Mouse (Mus musculus) liver, embryonic 12.5 days (tissue): Measurements from ENCODE around the gene Parp6. TPM values are rescaled to one million over a fixed set of nuclear protein-coding genes. Genes with fewer than 3 reads are reported as not detected.

ENCODE experiments used
- ATAC-seq: fragments of 200-750 bp; cut with Nextera tagmentation; 2 replicates; pipeline ENCODE4 v1.8.0; 2017; ENCODE audit warnings: moderate number of reproducible peaks, mild to moderate bottlenecking, moderate library complexity
- H3K27ac ChIP-seq: fragments of 300-500 bp; sonication (generic); 2 replicates; pipeline ENCODE4 v1.5.1; 2016; ENCODE audit warnings: mild to moderate bottlenecking
- H3K27me3 ChIP-seq: fragments of 300-500 bp; sonication (generic); replicated peaks from 2 replicates; pipeline ENCODE4 v1.6.1; 2016; ENCODE audit warnings: mild to moderate bottlenecking, moderate library complexity
- H3K36me3 ChIP-seq: fragments of 300-500 bp; sonication (generic); 2 replicates; pipeline ENCODE4 v1.6.1; 2016; ENCODE audit warnings: mild to moderate bottlenecking, moderate library complexity
- H3K4me1 ChIP-seq: fragments of 300-500 bp; sonication (generic); 2 replicates; pipeline ENCODE4 v1.6.1; 2016
- H3K4me2 ChIP-seq: fragments of 300-500 bp; sonication (generic); 2 replicates; pipeline ENCODE4 v1.6.1; 2016; ENCODE audit warnings: mild to moderate bottlenecking, moderate library complexity
- H3K4me3 ChIP-seq: fragments of 300-500 bp; sonication (generic); 2 replicates; pipeline ENCODE4 v1.5.1; 2016; ENCODE audit warnings: mild to moderate bottlenecking, moderate library complexity
- H3K9ac ChIP-seq: fragments of 300-500 bp; sonication (generic); 2 replicates; pipeline ENCODE4 v1.6.1; 2016; ENCODE audit warnings: mild to moderate bottlenecking, moderate library complexity
- H3K9me3 ChIP-seq: fragments of 300-500 bp; sonication (generic); replicated peaks from 2 replicates; pipeline ENCODE4 v1.6.1; 2016; ENCODE audit warnings: mild to moderate bottlenecking, moderate library complexity
- WGBS: fragments of 180-500 bp; shearing (Covaris S2); methylation state at CpG from one replicate; pipeline ENCODE4 v1.1.7; 2016; ENCODE audit not compliant: insufficient replicate concordance; 5-methylcytosine and 5-hydroxymethylcytosine counted together
- polyA plus RNA-seq: library from polyadenylated mRNA; unstranded; fragments of >200 nt; fragmentation: Nextera tagmentation; extraction: Ambion mirVana; gene quantifications from 2 replicates; pipeline ENCODE4 v1.2.1, GENCODE M21; 2016

The Parp6 gene
- polyA plus RNA-seq, 1 experiment from 2014 or later = 7.5 TPM

GRCm38 (mm10) chr9:59610950-59611349 lies 6.1 kb upstream of the Parp6 start:
- no peak overlapping the region for H3K9ac ChIP-seq
- H3K27me3 ChIP-seq = peaks cover 32% of the 10 kb centered on the region
- H3K4me3 ChIP-seq = no peak overlapping the region
- no peaks in the 10 kb centered on the region for H3K4me1 ChIP-seq
- WGBS = 61% methylated on average over 2 of the region's 2 CpGs
- no peak for ATAC-seq
- H3K4me2 ChIP-seq = no peak overlapping the region
- H3K27ac ChIP-seq = no peak overlapping the region
- no peaks in the 10 kb centered on the region for H3K9me3 ChIP-seq
- H3K36me3 ChIP-seq = no peaks in the 10 kb centered on the region

- H3K36me3 ChIP-seq = no peaks in the 10 kb centered on the region
- H3K27ac ChIP-seq = no peak overlapping the region
- no peaks in the 10 kb centered on the region for H3K9me3 ChIP-seq
- peaks cover 12% of the 10 kb centered on the region for H3K27me3 ChIP-seq
- H3K4me2 ChIP-seq = no peak overlapping the region
- H3K9ac ChIP-seq = no peak overlapping the region
- WGBS = 84% methylated on average over 2 of the region's 2 CpGs
- ATAC-seq = no peak
- peaks cover 15% of the 10 kb centered on the region for H3K4me1 ChIP-seq
- H3K4me3 ChIP-seq = no peak overlapping the region
These were observed 1.3 kb upstream of the Parp6 start for GRCm38 (mm10) chr9:59615797-59616196.

- ATAC-seq = no peak; the same call in 1 of the 2 replicates
- Histone ChIP-seq H3K4me3 (peak overlapping the region; percentile 80), H3K36me3 (peaks cover 3% of the 10 kb centered on the region; the same call in 1 of the 2 replicates), H3K4me2 (peak overlapping the region; percentile 86), H3K27me3 (peaks cover 5% of the 10 kb centered on the region; the same call in 1 of the 2 replicates), H3K4me1 (peaks cover 15% of the 10 kb centered on the region), H3K9me3 (no peaks in the 10 kb centered on the region), H3K9ac (peak overlapping the region; percentile 86), H3K27ac (peak overlapping the region; percentile 73)
- under 1% methylated on average over 58 of the region's 58 CpGs for WGBS
These were observed 356 bp downstream of the Parp6 start for GRCm38 (mm10) chr9:59617307-59617973.

GRCm38 (mm10) chr9:59638372-59638771 lies 21.3 kb downstream of the Parp6 start:
- H3K27ac ChIP-seq = no peak overlapping the region
- peaks cover 50% of the 10 kb centered on the region for H3K36me3 ChIP-seq
- H3K4me3 ChIP-seq = no peak overlapping the region
- WGBS = 17% methylated on average over 1 of the region's 1 CpGs
- no peaks in the 10 kb centered on the region for H3K27me3 ChIP-seq
- H3K4me1 ChIP-seq = peaks cover 16% of the 10 kb centered on the region
- H3K9me3 ChIP-seq = no peaks in the 10 kb centered on the region
- no peak; the same call in 1 of the 2 replicates for ATAC-seq
- no peak overlapping the region for H3K9ac ChIP-seq
- no peak overlapping the region for H3K4me2 ChIP-seq

- Histone ChIP-seq H3K9ac (no peak overlapping the region), H3K27ac (no peak overlapping the region), H3K4me1 (peaks cover 16% of the 10 kb centered on the region), H3K36me3 (peaks cover 42% of the 10 kb centered on the region), H3K4me2 (no peak overlapping the region), H3K4me3 (no peak overlapping the region), H3K27me3 (no peaks in the 10 kb centered on the region), H3K9me3 (no peaks in the 10 kb centered on the region)
- 77% methylated on average over 4 of the region's 4 CpGs for WGBS
- no peak for ATAC-seq
These were observed 22.9 kb downstream of the Parp6 start for GRCm38 (mm10) chr9:59639936-59640335.

GRCm38 (mm10) chr9:59641320-59641719 lies 24.2 kb downstream of the Parp6 start:
- WGBS = 66% methylated on average over 2 of the region's 2 CpGs
- Histone ChIP-seq H3K9ac (no peak overlapping the region), H3K27ac (no peak overlapping the region), H3K27me3 (no peaks in the 10 kb centered on the region), H3K4me2 (no peak overlapping the region), H3K4me3 (no peak overlapping the region), H3K36me3 (peaks cover 30% of the 10 kb centered on the region), H3K4me1 (peaks cover 16% of the 10 kb centered on the region), H3K9me3 (no peaks in the 10 kb centered on the region)
- ATAC-seq = no peak

- no peaks in the 10 kb centered on the region for H3K9me3 ChIP-seq
- H3K9ac ChIP-seq = no peak overlapping the region
- no peak overlapping the region for H3K4me3 ChIP-seq
- no peak overlapping the region for H3K27ac ChIP-seq
- H3K27me3 ChIP-seq = no peaks in the 10 kb centered on the region; the same call in 1 of the 2 replicates
- ATAC-seq = no peak
- no peak overlapping the region for H3K4me2 ChIP-seq
- 89% methylated on average over 4 of the region's 4 CpGs for WGBS
- peaks cover 24% of the 10 kb centered on the region for H3K4me1 ChIP-seq
- peaks cover 18% of the 10 kb centered on the region for H3K36me3 ChIP-seq
These were observed 32.8 kb downstream of the Parp6 start for GRCm38 (mm10) chr9:59649911-59650310.

GRCm38 (mm10) chr9:59653371-59653770 lies 36.3 kb downstream of the Parp6 start:
- Histone ChIP-seq H3K4me3 (no peak overlapping the region), H3K27ac (peak overlapping the region; percentile 54), H3K27me3 (peaks cover 14% of the 10 kb centered on the region), H3K4me2 (peak overlapping the region; percentile 37), H3K36me3 (peaks cover 18% of the 10 kb centered on the region), H3K9me3 (no peaks in the 10 kb centered on the region), H3K4me1 (peaks cover 57% of the 10 kb centered on the region), H3K9ac (no peak overlapping the region)
- peak; percentile 55 for ATAC-seq
- 7% methylated on average over 3 of the region's 3 CpGs for WGBS

- H3K36me3 ChIP-seq = peaks cover 9% of the 10 kb centered on the region; the same call in 1 of the 2 replicates
- WGBS = 45% methylated on average over 2 of the region's 2 CpGs
- no peak for ATAC-seq
- H3K27ac ChIP-seq = no peak overlapping the region
- no peaks in the 10 kb centered on the region for H3K9me3 ChIP-seq
- no peak overlapping the region for H3K9ac ChIP-seq
- no peak overlapping the region for H3K4me3 ChIP-seq
- peaks cover 21% of the 10 kb centered on the region for H3K27me3 ChIP-seq
- H3K4me2 ChIP-seq = no peak overlapping the region
- peaks cover 67% of the 10 kb centered on the region for H3K4me1 ChIP-seq
These were observed 37.4 kb downstream of the Parp6 start for GRCm38 (mm10) chr9:59654450-59654983.

GRCm38 (mm10) chr9:59655958-59656634 lies 39.0 kb downstream of the Parp6 start, which contains the start of gene Pkm:
Gene Pkm, plus strand, starts transcription at chr9:59656368.
- no peaks in the 10 kb centered on the region for H3K9me3 ChIP-seq
- H3K4me3 ChIP-seq = peak within 1 kb of the TSS; percentile 71
- under 1% methylated on average over 46 of the region's 46 CpGs for WGBS
- H3K27me3 ChIP-seq = peaks cover 21% of the 10 kb centered on the region
- peak within 1 kb of the TSS; percentile 72 for H3K9ac ChIP-seq
- peak within 1 kb of the TSS; percentile 89 for H3K27ac ChIP-seq
- H3K36me3 ChIP-seq = peaks cover 9% of the 10 kb centered on the region; the same call in 1 of the 2 replicates
- peak; percentile 85 for ATAC-seq
- H3K4me1 ChIP-seq = peaks cover 83% of the 10 kb centered on the region
- H3K4me2 ChIP-seq = peak within 1 kb of the TSS; percentile 94

- Histone ChIP-seq H3K27me3 (peaks cover 26% of the 10 kb centered on the region), H3K4me2 (peak overlapping the region; percentile 94), H3K9ac (peak overlapping the region; percentile 72), H3K4me1 (peaks cover 91% of the 10 kb centered on the region), H3K36me3 (peaks cover 13% of the 10 kb centered on the region), H3K4me3 (peak overlapping the region; percentile 71), H3K9me3 (no peaks in the 10 kb centered on the region), H3K27ac (peak overlapping the region; percentile 89)
- 2% methylated on average over 65 of the region's 65 CpGs for WGBS
- ATAC-seq = peak; percentile 5
These were observed 39.8 kb downstream of the Parp6 start for GRCm38 (mm10) chr9:59656635-59657617.
